Mouse (Mus musculus) layer of hippocampus, adult 8-10 months (tissue): ENCODE measurements around the gene Tex21. TPM values are rescaled to one million over a fixed set of nuclear protein-coding genes. Genes with fewer than 3 reads are reported as not detected.
"Not testable (repeated sequence)": the region's sequence is repeated elsewhere in the genome, so short reads cannot be mapped to it uniquely, and the experiment has no call there.

ENCODE experiments used
- DNase-seq, 2 experiments: peaks; one replicate each; pipeline ENCODE4 v3.0.0; 2022; ENCODE audit warnings: low spot score in 2 of 2
- total RNA-seq, 4 experiments: library from RNA; stranded (reverse); gene quantifications; 2 replicates each; pipeline ENCODE4 v1.2.4; 2022

Gene Tex21
- total RNA-seq, 4 experiments from 2014 or later: not detected

- DNase-seq: peak; percentile 35 to 46
Observed at GRCm38 (mm10) chr12:76195912-76196708, 50.4 kb downstream of the Tex21 start.

- no peak for DNase-seq
Observed at GRCm38 (mm10) chr12:76194526-76194925, 52.0 kb downstream of the Tex21 start.

- no peak for DNase-seq
Observed at GRCm38 (mm10) chr12:76190940-76191339, 55.6 kb downstream of the Tex21 start.

- peak in 1 of 2 experiments; percentile 31 for DNase-seq
Observed at GRCm38 (mm10) chr12:76187849-76188248, 58.7 kb downstream of the Tex21 start.

GRCm38 (mm10) chr12:76186473-76186872, 60.1 kb downstream of the Tex21 start:
- no peak for DNase-seq

GRCm38 (mm10) chr12:76185167-76185816, 61.3 kb downstream of the Tex21 start:
- DNase-seq: no peak

GRCm38 (mm10) chr12:76184271-76184670, 62.3 kb downstream of the Tex21 start:
- DNase-seq: no peak

GRCm38 (mm10) chr12:76182831-76183230, 63.7 kb downstream of the Tex21 start:
- no peak for DNase-seq

GRCm38 (mm10) chr12:76181471-76181870, 65.1 kb downstream of the Tex21 start:
- no peak for DNase-seq

- DNase-seq: no peak
Observed at GRCm38 (mm10) chr12:76180442-76180841, 66.1 kb downstream of the Tex21 start.

- DNase-seq: no peak
Observed at GRCm38 (mm10) chr12:76179527-76179926, 67.0 kb downstream of the Tex21 start.

GRCm38 (mm10) chr12:76179051-76179450, 67.5 kb downstream of the Tex21 start:
- DNase-seq: no peak

- peak in 1 of 2 experiments; percentile 50 for DNase-seq
Observed at GRCm38 (mm10) chr12:76177864-76178518, 68.6 kb downstream of the Tex21 start.

GRCm38 (mm10) chr12:76177000-76177863, 69.3 kb downstream of the Tex21 start, which contains the start of gene Esr2:
TSS of gene Esr2 (minus strand) at chr12:76177259.
- DNase-seq: no peak

GRCm38 (mm10) chr12:76165641-76166040, 80.9 kb downstream of the Tex21 start:
- DNase-seq: no peak

- not testable (repeated sequence) for DNase-seq
Observed at GRCm38 (mm10) chr12:76152389-76152788, 94.2 kb downstream of the Tex21 start.

Other genes starting within 250 kb of the Tex21 start
- gene Esr2, start 69.5 kb downstream of the Tex21 start, total RNA-seq: under 1 TPM; 0.31 to 0.57 (median 0.42) TPM
- 10 to 100 TPM; 46.4 to 50.7 (median 48.0) TPM for gene Mthfd1, start 8.6 kb upstream of the Tex21 start, total RNA-seq
- 10 to 100 TPM; 51.1 to 58.4 (median 57.0) TPM for gene Akap5, start 78.1 kb upstream of the Tex21 start, total RNA-seq
- gene Zbtb25, start 122.9 kb upstream of the Tex21 start, total RNA-seq: 10 to 100 TPM; 19.4 to 22.5 (median 19.9) TPM
- gene Zbtb1, start 123.5 kb upstream of the Tex21 start, total RNA-seq: 1 to 10 TPM; 7.2 to 8.1 (median 7.5) TPM
- 100 to 1,000 TPM in 3 of 4 experiments, 10 to 100 TPM in 1; 93.5 to 105 (median 103) TPM for gene Hspa2, start 157.4 kb upstream of the Tex21 start, total RNA-seq
- 1 to 10 TPM; 1.9 to 3.2 (median 2.4) TPM for gene Ppp1r36, start 170.8 kb upstream of the Tex21 start, total RNA-seq